Mouse (Mus musculus): Measurements from ENCODE around the gene Cd82.

DNA sequence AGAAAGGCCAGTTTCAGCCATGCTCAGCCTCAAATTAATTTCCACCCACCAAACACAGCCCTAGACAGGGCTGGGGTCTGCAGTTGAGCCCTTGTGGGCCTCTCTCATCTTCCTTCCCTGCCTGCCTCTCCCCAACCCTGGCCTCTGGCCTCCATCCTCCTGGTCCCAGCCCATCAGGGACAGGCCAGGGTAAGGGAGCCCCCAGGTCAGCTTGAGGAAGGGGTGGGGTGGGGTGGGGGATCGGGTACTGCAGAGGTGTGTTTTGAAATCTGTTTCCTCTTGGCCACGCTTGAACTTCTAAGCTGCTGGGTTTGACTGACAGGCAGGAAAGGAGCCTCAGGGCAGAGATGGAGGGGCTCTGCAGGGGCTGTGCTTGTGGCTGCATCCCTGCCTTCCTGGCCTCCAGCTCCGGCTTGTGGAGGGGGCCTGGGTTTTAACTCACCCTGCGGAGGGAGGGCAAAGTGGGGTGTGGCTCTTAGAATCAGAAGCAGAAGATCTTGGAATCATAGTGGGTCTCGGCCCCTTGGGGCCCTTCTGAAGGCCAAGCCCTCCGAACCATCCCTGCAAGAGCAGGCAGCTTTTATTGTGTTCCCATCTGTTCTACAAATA is 19.2 kb upstream of the Cd82 start:
- TF ChIP-seq CTCF (IDR thresholded peaks at IDR 0.05; ENCODE audit: low read depth, low read length) (no peak), POLR2AphosphoS5 (IDR thresholded peaks at IDR 0.05; ENCODE audit: insufficient replicate concordance, low read depth, low read length) (no peak)
